Mouse (Mus musculus) kidney, adult 2 months (tissue): ENCODE measurements at regions not wholly inside any gene's neighbourhood (a gene's known extent, or its start where the extent isn't known, plus 50 kb on each side); places are given as distances from the start of the nearest gene placed in this dataset.

Experiments
- DNase-seq: peaks from one replicate; pipeline ENCODE4 v3.0.0; 2021
- H3K27ac ChIP-seq: fragments of 200-500 bp; 2 replicates; pipeline ENCODE4 v1.5.1; 2012; ENCODE audit warnings: low read depth, low read length, control low read depth, inconsistent platforms; ENCODE audit not compliant: insufficient read depth
- H3K27me3 ChIP-seq: fragments of 200-500 bp; replicated peaks from 2 replicates; pipeline ENCODE4 v1.6.1; 2012; ENCODE audit warnings: mild to moderate bottlenecking, moderate library complexity, low read length, inconsistent platforms; ENCODE audit not compliant: control insufficient read depth, insufficient read depth
- H3K36me3 ChIP-seq: fragments of 200-500 bp; 2 replicates; pipeline ENCODE4 v1.6.1; 2012; ENCODE audit warnings: mild to moderate bottlenecking, moderate library complexity, low read length, inconsistent platforms; ENCODE audit not compliant: control insufficient read depth, insufficient read depth
- H3K4me1 ChIP-seq: fragments of 200-500 bp; 2 replicates; pipeline ENCODE4 v1.6.1; 2011; ENCODE audit warnings: low read length; ENCODE audit not compliant: control insufficient read depth, insufficient read depth
- H3K4me3 ChIP-seq: fragments of 200-500 bp; 2 replicates; pipeline ENCODE4 v1.5.1; 2011; ENCODE audit warnings: mild to moderate bottlenecking, low read depth, low read length, control low read depth; ENCODE audit not compliant: insufficient read depth
- CTCF ChIP-seq: fragments of 200-500 bp; conservative IDR thresholded peaks from 2 replicates; pipeline ENCODE4 v1.5.1; 2011; ENCODE audit warnings: low read depth, mild to moderate bottlenecking, control low read depth, low read length, moderate library complexity, mixed read lengths; ENCODE audit not compliant: insufficient read depth, insufficient read length
- POLR2A ChIP-seq: fragments of 200-500 bp; IDR thresholded peaks from one replicate; pipeline ENCODE4 v1.6.1; 2011; ENCODE audit warnings: low read depth, low read length, control low read depth
- WGBS: fragments of 180-500 bp; shearing (Covaris S2); methylation state at CpG from one replicate; pipeline ENCODE4 v1.1.7; 2018; 5-methylcytosine and 5-hydroxymethylcytosine counted together

- DNase-seq: no peak
- no peak overlapping the region for H3K27ac ChIP-seq
- H3K4me1 ChIP-seq: no peaks in the 10 kb centered on the region; the same call in 1 of the 2 replicates
- H3K27me3 ChIP-seq: no peaks in the 10 kb centered on the region
- 61% methylated on average over 5 of the region's 5 CpGs for WGBS
- H3K4me3 ChIP-seq: no peak overlapping the region
- TF ChIP-seq CTCF (no peak), POLR2A (no peak)
- no peaks in the 10 kb centered on the region for H3K36me3 ChIP-seq
These were observed 69.5 kb downstream of the Lao1 start for GRCm38 (mm10) chr4:119030865-119031264.

GRCm38 (mm10) chr4:119033006-119033405, 71.6 kb downstream of the Lao1 start:
- Histone ChIP-seq H3K27ac (no peak overlapping the region), H3K4me3 (no peak overlapping the region), H3K27me3 (no peaks in the 10 kb centered on the region), H3K36me3 (no peaks in the 10 kb centered on the region), H3K4me1 (no peaks in the 10 kb centered on the region; the same call in 1 of the 2 replicates)
- TF ChIP-seq CTCF (no peak), POLR2A (no peak)
- DNase-seq: no peak
- 61% methylated on average over 4 of the region's 4 CpGs for WGBS

- H3K27ac ChIP-seq: no peak overlapping the region
- H3K36me3 ChIP-seq: no peaks in the 10 kb centered on the region
- TF ChIP-seq POLR2A: no peak
- no peak for TF ChIP-seq CTCF
- no peak for DNase-seq
- H3K4me1 ChIP-seq: no peaks in the 10 kb centered on the region
- H3K4me3 ChIP-seq: no peak overlapping the region
- WGBS: 92% methylated on average over 5 of the region's 5 CpGs
- H3K27me3 ChIP-seq: no peaks in the 10 kb centered on the region
These were observed 71.9 kb upstream of the Slc2a1 start for GRCm38 (mm10) chr4:119036582-119036981.

- no peak overlapping the region for H3K4me3 ChIP-seq
- TF ChIP-seq CTCF (no peak), POLR2A (no peak)
- no peak overlapping the region for H3K27ac ChIP-seq
- DNase-seq: no peak
- no peaks in the 10 kb centered on the region for H3K4me1 ChIP-seq
- WGBS: 83% methylated on average over 6 of the region's 6 CpGs
- H3K36me3 ChIP-seq: no peaks in the 10 kb centered on the region
- H3K27me3 ChIP-seq: no peaks in the 10 kb centered on the region
These were observed 68.5 kb upstream of the Slc2a1 start for GRCm38 (mm10) chr4:119040041-119040440.

GRCm38 (mm10) chr4:119041616-119042015, 66.9 kb upstream of the Slc2a1 start:
- H3K27ac ChIP-seq: no peak overlapping the region
- H3K27me3 ChIP-seq: no peaks in the 10 kb centered on the region
- TF ChIP-seq CTCF (no peak), POLR2A (no peak)
- H3K4me1 ChIP-seq: no peaks in the 10 kb centered on the region
- peak; percentile 59 for DNase-seq
- no peaks in the 10 kb centered on the region for H3K36me3 ChIP-seq
- 45% methylated on average over 6 of the region's 6 CpGs for WGBS
- no peak overlapping the region for H3K4me3 ChIP-seq

- H3K4me1 ChIP-seq: no peaks in the 10 kb centered on the region
- DNase-seq: no peak
- no peak overlapping the region for H3K4me3 ChIP-seq
- TF ChIP-seq POLR2A: no peak
- no peak for TF ChIP-seq CTCF
- WGBS: 79% methylated on average over 19 of the region's 19 CpGs
- no peak overlapping the region for H3K27ac ChIP-seq
- no peaks in the 10 kb centered on the region for H3K27me3 ChIP-seq
- H3K36me3 ChIP-seq: no peaks in the 10 kb centered on the region
These were observed 64.4 kb upstream of the Slc2a1 start for GRCm38 (mm10) chr4:119044005-119044677.

GRCm38 (mm10) chr4:119044836-119045235, 63.7 kb upstream of the Slc2a1 start:
- TF ChIP-seq CTCF (no peak), POLR2A (no peak)
- no peaks in the 10 kb centered on the region for H3K4me1 ChIP-seq
- no peak overlapping the region for H3K27ac ChIP-seq
- no peaks in the 10 kb centered on the region for H3K36me3 ChIP-seq
- no peak overlapping the region for H3K4me3 ChIP-seq
- no peak for DNase-seq
- WGBS: 85% methylated on average over 13 of the region's 13 CpGs
- H3K27me3 ChIP-seq: no peaks in the 10 kb centered on the region

GRCm38 (mm10) chr4:119050867-119051353, 57.6 kb upstream of the Slc2a1 start:
- WGBS: 72% methylated on average over 2 of the region's 2 CpGs
- H3K27ac ChIP-seq: no peak overlapping the region
- no peak for DNase-seq
- no peaks in the 10 kb centered on the region for H3K36me3 ChIP-seq
- TF ChIP-seq POLR2A: no peak
- TF ChIP-seq CTCF: no peak
- H3K4me3 ChIP-seq: no peak overlapping the region
- no peaks in the 10 kb centered on the region for H3K27me3 ChIP-seq
- no peaks in the 10 kb centered on the region for H3K4me1 ChIP-seq
